Mouse (Mus musculus): ENCODE data around the gene Spp2.
"Not testable (repeated sequence)": the region's sequence is repeated elsewhere in the genome, so short reads cannot be mapped to it uniquely, and the experiment has no call there.

The Spp2 gene

GRCm38 (mm10) chr1:88433096-88433883, 26.5 kb downstream of the Spp2 start:
- no peak for DNase-seq (ENCODE audit: low read depth, low spot score)

DNA sequence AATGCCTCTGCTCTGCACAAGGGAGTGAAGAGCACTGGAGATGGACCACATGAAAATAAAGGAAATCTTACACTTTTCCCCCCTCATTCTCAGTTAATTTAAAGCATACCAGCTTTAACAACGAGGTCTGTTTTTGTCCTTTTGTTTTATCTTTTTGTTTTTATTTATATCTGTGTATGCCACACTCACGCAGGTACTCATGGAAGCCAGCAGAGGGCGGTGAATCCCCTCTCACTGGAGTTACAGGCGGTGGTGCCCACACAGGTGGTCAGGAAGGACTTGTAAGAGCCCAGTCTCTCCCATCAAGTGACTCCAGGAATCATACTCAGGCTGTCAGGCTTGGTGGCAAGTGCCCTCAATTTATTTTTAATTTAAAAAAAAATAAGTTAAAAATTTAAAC, 27.3 kb downstream of the Spp2 start:
- no peak for DNase-seq (ENCODE audit: low read depth, low spot score)

DNA sequence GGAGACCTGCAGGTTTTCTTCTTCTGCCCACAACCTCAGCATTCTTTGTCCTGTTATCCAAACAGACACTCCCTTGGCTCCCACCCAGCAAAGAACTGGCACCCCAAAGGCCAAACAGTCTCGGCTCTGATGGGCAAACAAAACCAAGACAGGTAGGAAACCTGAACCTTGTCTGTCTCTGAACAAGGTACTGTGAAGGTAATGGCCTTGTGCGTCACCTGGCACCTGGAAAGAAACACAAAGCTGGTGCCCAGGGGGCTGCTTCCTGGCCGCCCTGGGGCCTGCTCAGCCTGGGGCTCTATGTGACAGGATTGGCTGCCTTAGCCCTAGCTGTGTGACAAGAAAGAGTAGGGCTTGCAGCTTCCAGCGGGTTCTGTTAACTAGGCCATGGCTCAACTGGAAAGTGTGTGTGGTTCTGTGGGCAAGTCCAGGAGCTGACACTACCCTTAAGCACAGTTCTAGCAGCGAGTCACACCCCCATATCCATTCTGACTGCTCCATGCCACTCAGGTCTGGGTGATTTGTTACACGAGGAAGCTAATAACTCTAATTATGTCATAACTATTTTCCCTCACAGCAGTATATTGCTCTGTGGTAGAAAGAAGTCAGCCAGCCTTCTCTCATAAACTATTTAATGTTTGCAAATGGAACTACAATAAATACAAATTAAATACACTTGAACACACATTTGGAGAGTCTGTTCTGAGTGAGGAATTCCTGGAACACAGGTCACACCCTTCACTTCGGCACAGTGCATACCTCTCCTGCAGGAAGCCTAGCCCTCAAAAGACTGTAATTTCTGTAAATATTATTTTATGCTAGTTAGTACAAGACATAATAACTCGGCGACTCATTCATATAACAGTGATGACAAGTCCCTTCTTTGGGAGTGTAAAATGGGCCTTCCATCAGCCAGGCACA, 30.7 kb downstream of the Spp2 start:
- DNase-seq (ENCODE audit: low read depth, low spot score), result no peak

- no peak for DNase-seq (ENCODE audit: low read depth, low spot score)
These were observed 36.6 kb downstream of the Spp2 start for GRCm38 (mm10) chr1:88443383-88443782.

GRCm38 (mm10) chr1:88445400-88445799, 38.6 kb downstream of the Spp2 start:
- DNase-seq (ENCODE audit: low read depth, low spot score), result no peak

DNA sequence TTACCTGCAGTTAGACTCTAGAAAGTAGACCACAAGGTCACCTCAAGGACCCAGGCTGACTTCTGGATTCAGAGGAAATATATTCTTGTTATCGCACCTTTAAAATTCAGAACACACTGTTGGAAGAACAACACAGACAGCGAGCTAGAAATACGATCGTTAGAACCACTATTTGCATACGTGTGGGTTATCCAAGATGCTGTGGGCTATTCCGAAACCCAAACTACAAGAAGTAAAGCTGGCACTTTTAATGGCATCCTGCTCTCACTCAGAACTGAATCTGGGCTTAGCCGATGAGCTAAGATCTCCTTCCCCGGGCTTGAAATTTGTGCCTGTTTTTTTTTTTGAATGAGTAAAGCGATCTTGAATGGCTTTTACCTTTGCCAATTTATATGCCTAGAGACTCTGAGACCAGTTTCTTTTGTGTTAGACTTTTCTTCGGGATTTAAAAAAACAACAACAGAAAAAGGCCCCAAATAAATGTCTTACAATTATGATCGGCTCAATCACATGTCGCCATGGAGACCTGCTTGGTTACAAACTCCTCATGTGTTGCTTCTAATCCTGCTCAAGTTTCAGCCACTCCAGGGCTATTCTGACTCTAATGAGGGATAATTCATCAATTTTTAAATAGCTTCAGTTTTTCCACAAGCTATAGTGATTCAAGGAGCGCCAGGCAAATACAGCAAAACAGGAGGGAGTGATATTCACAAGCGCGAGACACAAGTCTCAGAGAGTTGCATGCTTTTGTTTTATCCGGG, 39.7 kb downstream of the Spp2 start:
- no peak for DNase-seq (ENCODE audit: low read depth, low spot score)

- DNase-seq (ENCODE audit: low read depth, low spot score), result no peak
These were observed 40.7 kb downstream of the Spp2 start for GRCm38 (mm10) chr1:88447483-88447882.

- not testable (repeated sequence) for DNase-seq (ENCODE audit: low read depth, low spot score)
These were observed 41.3 kb downstream of the Spp2 start for GRCm38 (mm10) chr1:88448094-88448493.

GRCm38 (mm10) chr1:88449741-88450140, 43.0 kb downstream of the Spp2 start:
- DNase-seq (ENCODE audit: low read depth, low spot score), result no peak

GRCm38 (mm10) chr1:88450668-88451067, 43.9 kb downstream of the Spp2 start:
- DNase-seq (ENCODE audit: low read depth, low spot score), result no peak

DNA sequence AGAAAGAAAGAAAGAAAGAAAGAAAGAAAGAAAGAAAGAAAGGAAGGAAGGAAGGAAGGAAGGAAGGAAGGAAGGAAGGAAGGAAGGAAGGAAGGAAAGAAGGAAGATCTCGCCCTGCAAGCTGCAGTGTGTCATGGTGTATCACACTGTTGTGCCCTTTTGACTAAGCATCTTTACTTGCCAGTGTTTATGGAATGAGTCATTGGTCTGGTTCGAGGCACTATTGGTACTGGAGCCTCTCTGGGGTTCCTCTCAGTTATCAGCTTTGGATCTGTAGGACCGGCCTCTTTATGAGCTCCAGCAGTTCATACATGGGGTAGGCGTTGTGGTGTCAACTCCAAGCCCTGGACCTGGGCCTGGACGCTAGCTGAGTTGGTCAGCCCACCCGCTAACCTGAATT, 45.4 kb downstream of the Spp2 start:
- no peak for DNase-seq (ENCODE audit: low read depth, low spot score)

DNA sequence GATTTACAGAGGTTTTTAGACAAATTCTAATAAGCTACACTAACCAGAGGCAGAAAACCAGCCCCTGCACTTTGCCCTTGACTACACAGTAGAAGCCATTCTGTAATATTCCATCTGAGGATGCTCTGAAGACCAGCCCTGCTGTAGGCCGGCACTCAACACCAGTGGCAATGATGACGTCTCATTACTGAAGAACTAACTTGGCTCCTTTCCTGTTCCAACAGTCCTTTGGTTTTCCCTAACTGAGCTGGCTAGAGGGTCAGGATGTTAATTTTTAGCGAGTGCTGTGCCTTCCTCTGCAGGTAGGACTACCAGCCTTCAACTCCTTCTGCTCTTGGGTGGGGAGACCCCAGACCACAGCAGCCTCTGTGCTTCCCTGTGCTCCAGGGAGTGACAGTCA, 47.9 kb downstream of the Spp2 start:
- no peak for DNase-seq (ENCODE audit: low read depth, low spot score)

GRCm38 (mm10) chr1:88455761-88456160, 49.0 kb downstream of the Spp2 start:
- no peak for DNase-seq (ENCODE audit: low read depth, low spot score)

DNA sequence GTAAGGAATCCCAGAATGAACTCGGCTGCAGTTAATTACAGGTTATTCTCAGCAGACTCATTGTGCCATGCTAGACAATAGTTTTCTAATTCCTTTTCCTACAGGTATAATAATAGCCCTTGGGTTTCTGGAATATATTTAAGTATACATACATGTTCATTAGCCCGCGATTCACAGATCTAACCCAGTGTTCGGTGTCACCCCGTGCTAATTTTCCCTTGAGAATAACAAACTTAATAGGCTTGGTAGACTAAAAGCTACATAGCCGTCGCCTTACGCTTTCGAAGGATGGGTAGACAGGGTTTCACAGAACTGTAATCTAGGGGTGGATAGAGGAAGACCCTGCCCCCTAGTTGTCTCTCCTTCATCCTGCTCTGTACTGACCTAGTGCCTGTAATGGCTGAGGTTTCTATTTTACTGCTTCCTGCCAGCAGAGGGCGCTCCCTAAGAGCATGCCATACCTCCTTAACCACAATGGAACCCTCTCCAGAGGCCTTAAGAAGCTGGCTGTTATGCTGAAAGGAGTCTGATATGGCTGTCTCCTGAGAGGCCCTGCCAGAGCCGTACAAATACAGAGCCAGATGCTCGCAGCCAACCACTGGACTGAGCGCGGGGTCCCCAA, 49.8 kb downstream of the Spp2 start:
- DNase-seq (ENCODE audit: low read depth, low spot score), result peak; percentile 71

- DNase-seq (ENCODE audit: low read depth, low spot score), result no peak
These were observed 52.4 kb downstream of the Spp2 start for GRCm38 (mm10) chr1:88459196-88459595.

DNA sequence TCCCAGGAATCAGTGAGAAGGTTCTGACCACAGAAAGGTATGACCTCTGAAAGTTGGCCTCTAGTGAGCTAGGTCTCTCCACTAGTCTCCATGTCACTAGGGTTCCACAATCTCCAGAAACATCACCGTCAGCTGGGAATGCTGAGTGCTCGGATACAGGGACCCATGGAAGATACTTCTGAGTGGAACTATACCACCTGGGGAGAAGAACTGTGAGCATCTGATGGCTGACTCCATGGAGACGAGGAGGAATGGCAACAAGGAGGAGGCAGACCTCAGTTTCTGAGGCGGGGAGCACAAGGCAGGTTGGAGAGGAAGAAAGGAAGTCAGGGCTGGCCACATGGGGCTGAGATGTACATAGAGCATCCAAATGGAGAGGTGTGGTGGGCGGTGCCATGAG, 52.9 kb downstream of the Spp2 start:
- no peak for DNase-seq (ENCODE audit: low read depth, low spot score)

DNA sequence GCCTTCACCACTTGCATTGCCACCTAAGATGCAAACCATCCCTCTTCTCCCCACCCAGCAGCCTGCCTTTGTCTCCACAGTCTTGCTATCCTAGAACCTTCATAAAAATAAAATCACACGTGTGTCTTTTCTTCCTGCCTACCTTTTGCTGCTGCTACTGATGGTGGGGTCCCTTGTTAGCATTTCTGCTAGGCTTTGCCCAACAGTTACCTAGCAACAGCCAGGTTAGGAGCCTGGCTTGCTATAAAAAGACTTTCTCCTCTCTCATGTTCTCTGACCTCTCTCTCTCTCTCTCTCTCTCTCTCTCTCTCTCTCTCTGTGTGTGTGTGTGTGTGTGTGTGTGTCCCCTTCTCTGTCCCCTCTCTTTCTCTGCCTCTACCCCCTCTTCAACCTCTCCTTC, 54.3 kb downstream of the Spp2 start:
- DNase-seq (ENCODE audit: low read depth, low spot score), result no peak

GRCm38 (mm10) chr1:88462484-88462883, 55.7 kb downstream of the Spp2 start:
- DNase-seq (ENCODE audit: low read depth, low spot score), result no peak

- no peak for DNase-seq (ENCODE audit: low read depth, low spot score)
These were observed 56.5 kb downstream of the Spp2 start for GRCm38 (mm10) chr1:88463241-88463640.

GRCm38 (mm10) chr1:88464109-88464905, 57.5 kb downstream of the Spp2 start:
- DNase-seq (ENCODE audit: low read depth, low spot score), result no peak

DNA sequence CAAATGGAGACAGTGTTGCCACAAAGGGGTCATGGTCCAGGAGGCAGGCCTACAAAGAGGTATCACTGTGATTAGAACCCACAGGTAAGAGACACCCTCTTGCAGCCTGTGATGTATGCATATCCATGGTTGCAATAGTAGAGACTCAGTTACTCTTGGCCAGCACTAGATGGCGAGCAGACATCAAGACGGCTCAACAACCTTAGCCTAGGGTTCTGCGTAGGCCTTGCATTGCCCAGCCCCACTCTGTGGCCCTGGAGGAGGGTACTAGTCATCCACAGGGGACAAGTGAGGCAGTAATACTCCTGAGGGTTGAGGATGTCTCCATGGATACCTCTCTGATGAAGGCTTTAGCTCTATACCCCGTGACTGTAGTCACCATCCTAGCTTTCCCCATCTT, 59.0 kb downstream of the Spp2 start:
- no peak for DNase-seq (ENCODE audit: low read depth, low spot score)

Measured in embryo, embryonic 11.5 days (tissue).